Mouse (Mus musculus): Measurements from ENCODE around the gene Nubpl.
A peak's percentile ranks its signal among the peaks of the same experiment; 100 is the strongest.
"Not testable (repeated sequence)": the region's sequence is repeated elsewhere in the genome, so short reads cannot be mapped to it uniquely, and the experiment has no call there.

Gene Nubpl

DNA sequence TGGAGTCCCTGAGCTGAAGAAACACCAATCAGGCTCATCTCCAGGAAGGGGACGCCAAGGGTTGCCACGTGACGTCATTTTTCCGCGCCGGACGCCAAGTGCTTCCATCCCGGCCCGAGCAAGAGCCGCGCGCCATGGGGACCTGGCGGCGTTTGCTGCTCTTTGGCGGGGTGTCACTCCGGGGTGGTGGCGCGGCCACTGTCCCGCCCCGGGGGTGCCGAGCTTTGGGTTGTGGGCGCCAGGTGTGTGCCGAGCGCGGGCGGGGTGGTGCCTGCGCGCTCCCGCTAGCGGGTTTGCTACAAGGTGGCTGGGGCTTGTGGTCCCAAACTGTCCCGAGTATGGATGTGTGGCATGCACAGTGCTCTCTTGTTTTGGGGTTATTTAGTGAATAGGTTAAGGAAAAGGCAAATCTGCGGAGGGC lies at the start of gene Nubpl:
Gene Nubpl, plus strand, starts transcription at position 88 of the 421 bp plus-strand sequence.
- DNase-seq, result peak; percentile 93

DNA sequence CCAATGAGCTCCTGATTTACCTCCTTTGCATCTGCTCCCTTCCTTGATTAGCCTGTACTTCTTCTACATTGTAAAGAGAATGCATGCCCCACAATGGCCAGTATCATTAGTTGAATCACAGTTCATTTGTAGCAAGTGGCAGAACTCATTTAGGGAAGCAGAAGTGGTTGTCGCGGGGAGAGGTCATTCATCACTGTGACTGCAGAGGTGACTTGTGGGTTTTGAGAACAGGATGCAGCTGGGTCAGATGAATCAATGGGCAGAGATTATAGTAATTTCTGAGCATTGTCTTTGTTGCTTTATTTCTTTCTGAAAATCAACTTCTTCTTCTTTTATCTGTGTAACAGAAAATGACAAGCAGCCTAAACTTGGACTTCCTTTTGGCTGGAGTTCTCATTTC lies 48.2 kb upstream of the Nubpl start:
- DNase-seq, result no peak

DNA sequence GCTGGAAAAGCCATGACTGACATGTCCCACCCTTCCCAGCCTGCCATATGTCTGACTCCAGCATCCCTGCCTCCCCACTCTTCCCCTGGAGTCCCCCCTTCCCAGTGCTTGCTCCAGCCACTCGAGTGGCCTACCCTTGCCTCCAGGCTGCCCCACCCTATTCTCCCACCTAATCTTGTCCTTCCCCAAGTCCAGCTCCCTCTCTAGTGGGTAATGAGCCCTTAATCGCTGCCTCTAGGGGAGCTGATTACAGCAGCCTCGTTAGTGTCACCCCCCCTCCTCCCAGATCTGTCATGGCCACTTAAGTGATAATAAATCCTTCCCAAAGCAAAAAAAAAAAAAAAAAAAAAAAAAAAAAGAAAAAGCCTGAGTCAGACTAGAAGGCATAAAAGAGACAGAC lies 18.2 kb upstream of the Nubpl start:
- not testable (repeated sequence) for DNase-seq

DNA sequence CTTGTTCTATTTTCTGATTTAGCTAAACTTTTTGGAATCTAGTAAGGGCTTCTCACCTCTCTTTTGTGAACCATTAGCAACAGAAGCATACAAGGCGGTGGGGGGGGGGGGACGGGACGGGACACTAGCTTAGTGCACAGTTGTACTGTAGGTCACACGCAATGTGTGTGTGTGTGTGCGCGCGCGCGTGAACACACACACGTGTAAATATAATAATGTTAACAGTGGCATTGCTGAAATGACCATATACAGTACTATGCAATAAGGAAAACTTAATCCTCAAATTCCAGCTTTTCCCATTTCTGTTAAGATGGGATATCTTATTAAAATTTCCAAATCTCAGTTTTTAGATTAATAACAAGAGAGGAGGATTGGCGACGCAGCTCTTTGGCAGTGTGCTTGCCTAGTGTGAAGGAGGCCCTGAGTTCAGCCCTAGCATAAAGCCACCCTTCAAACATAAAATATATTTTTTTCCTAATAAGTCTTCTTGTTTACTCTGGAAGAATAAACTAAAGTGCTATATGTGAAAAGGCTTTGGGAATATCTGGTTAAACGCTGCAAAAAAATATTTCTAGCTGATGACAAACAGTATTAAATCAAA lies 388 bp upstream of the Nubpl start:
- peak; percentile 9 for DNase-seq

DNA sequence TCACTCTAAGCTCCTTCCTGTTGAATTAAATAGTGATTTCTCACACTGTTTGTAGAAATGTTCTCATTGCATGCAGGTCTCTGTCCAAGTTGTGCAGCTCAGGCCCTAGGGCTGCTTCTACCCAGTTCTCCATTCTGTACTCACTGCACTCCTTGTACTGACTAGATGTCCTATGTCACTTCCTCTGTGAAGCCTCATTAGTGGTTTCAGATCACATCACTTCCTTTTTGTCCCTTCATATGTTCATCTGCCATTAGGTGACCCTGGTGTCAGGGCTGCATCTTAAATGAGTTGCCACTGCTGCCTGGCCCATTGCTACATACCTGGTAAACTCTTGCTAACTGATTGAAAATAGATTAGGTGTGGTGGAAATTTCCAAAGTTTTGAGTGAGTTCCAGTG lies 22.7 kb downstream of the Nubpl start:
- no peak for DNase-seq

DNA sequence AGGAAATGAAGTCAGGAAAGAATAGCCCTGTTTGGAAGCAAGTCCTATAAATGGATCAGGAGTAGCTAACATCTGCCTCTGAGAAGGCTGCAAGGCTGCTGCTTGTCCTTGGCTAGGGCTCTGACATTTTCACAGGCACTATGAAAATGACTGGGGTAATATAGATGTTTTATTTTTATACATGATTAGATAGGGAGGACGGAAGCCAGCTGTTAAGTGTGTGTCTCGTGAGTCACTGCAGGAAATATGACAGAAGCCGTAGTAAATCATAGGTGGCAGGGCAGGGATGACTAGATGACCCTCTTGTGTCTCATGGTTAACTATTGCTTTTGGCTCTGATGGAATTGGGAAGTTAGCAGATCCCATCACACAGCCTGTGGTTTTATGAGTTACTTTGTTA lies 28.9 kb downstream of the Nubpl start:
- DNase-seq, result no peak

DNA sequence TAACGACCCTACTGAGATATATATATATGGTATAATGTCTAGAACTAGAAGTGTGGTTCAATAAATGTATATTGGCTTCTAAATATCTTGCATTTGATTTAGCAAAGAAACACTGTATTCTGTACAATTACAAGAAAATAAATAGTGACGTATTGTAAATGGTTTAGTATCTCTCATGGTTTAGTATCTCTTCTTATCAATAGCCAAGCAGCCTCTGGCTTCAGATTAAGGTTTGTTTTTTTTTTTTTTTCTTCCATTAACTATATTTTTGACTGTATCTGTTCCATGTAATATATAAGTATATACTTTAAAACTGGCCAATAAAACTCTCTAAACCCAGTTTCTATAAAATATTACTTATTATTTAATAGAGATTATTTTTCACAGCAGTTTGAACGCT lies 31.5 kb downstream of the Nubpl start:
- no peak for DNase-seq

DNA sequence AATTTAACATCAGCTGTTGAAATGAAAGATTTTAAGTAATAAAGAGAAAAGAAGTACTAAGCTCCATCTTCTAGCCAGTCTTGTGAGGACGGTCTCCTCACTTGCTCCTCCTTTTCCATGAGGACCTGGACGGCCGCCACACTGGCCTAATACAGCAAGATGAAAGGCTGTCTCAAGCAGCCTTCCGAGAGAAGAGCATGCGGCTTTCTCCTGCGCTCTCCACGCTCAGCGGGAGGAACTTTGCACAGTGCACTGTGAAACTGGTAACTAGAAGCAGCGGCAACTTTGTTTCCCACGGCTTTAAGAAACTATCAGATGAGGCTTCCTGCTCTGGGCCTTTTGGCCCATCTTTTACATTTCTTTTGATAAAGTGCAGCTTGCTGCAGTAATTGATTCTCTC lies 34.7 kb downstream of the Nubpl start:
- peak; percentile 6 for DNase-seq

DNA sequence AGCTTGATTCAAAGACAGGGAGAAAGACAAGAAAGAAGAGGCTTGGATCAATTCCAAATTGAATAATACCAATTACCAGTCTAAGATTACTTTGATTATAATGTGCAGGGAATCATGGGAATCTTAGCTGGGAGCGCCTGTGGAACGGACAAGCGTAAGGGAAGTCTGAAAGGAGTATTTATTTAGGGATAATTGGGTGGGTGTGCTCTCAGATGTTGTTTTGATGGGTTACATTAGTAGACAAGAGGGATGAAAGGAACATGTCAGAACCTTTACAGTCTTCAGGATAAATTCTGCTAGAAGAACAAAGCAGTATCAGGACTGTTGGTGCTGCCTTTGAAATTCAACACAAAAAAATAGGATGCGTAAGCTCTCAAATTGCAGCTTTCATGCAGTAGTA lies 40.8 kb downstream of the Nubpl start:
- DNase-seq, result no peak

DNA sequence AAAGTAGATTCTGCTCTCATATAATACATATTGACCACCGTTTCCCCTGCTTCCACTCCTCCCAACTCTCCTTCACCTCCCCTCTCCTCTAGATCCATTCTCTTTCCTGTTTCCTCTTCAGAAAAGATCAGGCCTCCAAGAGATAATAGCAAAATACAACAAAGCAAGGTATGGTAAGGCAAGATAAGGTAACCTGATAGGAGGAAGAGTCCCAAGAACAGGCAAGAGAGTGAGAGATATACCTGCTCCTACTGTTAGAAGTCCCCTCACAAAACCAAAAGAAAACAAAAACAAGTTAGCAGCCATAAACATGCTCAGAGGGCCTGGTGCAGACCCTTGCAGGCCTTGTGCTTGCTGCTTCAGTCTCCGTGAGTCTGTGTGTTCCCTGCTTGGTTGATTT lies 49.1 kb downstream of the Nubpl start:
- DNase-seq, result no peak

DNA sequence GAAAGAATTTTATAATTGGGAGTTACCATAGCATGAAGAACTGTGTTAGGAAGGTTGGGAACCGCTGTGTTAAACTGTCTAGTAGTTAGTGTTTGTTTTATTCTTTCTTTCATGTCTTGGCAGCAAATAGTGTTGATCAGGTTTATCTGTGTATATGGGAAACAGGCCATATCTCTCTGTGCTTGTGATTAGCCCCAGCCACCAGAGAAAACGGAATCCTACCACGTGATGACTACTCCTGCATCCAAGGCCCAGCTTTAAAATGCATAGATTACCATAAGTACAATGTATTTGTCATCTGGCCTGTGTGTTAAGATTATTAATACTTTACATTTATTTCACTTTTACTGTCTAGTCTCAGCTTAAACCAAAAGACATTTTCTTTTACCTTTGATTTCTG lies 51.9 kb downstream of the Nubpl start:
- DNase-seq, result no peak

DNA sequence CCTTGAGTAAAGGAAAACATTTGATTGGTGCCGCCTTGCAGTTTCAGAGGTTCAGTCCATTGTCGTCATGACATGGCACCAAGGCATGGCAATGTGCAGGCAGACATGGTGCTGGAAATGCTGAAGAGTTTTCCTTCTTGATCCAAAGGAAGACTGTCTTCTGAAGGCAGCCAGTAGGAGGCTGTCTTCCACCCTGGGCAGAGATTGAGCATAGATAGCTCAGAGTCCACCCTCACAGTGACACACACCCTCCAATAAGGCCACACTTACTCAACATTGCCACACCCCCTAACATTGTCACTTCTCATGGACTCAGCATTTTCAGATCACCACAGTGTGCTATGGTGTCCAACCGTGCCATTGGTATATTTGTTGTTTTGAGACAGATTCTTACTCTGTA lies 54.5 kb downstream of the Nubpl start:
- no peak for DNase-seq

DNA sequence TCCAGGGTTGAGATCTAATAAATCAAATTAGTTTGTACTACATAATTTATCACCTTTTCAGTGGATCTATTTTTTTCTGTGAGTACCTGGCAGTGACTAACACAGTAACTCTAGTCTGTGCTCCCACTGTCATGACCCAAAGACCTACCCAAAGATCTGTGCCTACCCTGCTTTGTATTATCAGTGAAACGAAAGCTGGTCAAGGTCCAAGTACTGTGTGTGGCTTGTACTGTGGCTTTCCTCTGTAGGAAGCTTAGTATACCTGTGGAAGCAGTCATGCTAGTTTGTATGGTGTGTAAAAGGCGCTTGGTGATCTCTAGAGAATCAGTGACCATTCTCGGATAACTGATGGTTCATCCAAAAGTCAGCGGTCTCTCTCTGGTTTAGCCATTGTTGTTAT lies 57.4 kb downstream of the Nubpl start:
- no peak for DNase-seq

DNA sequence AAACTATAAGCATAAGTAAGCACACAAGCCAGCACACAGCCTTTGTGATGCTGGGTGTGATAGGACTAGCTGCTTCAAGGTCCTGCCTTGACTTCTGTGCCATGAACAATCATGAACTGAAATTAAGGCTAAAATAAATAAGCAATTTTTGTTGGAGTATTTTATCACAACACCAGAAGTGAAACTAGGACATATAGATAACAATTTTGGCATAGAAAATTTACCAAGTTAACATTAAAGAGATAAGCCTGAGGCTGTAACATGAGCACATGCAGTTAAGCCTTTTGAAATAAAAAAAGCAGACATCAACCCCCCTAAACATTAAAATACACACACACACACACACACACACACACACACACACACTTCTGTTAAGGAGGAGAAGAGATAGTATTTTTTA lies 66.9 kb downstream of the Nubpl start:
- no peak for DNase-seq

DNA sequence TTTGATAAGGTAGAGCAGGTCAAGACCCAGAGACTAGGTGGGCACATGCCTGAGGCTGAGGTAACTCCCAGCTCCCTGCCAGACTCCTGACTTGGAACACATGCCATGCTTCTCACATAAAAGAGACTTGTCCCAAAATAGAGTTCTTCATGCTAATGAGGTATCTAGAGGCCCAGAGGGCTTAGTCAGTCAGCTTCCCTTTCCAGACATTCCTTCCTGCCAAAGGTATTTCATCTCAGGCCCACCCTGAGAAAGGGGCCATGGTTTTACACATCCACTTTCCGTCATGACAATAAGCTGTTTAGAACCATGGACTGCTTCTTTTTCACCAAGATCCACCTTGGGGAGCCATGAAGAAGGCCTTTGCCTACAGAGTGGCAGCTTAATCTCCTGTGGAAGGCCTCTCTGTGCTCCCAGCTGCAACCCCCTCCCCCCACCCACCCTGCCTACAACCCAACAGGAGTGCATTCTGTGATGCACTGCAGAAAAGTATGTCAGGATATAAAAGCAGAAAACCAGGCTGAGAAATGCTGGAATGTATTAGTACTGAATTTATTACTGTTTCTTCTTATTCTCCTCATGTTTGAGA lies 88.8 kb downstream of the Nubpl start:
- no peak for DNase-seq

DNA sequence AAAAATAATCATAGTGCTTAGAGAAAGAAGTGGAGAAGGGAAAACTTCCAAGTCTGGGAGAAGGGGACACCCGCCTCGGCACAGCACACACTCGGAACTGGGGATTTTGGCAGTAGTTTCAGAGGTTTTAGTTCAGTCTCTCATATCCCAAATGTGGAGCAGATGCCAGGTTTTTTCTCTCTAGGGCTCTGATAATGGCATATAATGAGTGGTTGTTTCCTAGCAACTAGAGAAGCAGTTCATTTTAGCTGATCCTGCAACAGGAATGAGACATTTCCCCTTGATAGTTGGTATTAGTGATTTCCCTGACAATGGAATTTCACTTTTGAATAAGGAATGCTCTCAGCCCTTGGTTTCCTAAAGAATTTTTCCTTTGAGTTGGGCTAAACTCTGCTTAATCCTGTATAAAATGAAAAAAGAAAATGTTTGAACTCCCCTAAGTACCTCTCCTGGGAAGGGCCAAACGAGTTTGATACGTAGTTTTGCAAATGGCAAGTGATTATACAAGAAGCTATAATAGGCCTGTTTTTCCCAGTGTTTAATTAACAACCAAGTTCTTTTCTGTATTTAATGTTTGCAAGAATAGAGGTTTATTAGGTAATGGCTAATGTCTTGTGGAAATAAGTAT lies 89.5 kb downstream of the Nubpl start:
- no peak for DNase-seq

DNA sequence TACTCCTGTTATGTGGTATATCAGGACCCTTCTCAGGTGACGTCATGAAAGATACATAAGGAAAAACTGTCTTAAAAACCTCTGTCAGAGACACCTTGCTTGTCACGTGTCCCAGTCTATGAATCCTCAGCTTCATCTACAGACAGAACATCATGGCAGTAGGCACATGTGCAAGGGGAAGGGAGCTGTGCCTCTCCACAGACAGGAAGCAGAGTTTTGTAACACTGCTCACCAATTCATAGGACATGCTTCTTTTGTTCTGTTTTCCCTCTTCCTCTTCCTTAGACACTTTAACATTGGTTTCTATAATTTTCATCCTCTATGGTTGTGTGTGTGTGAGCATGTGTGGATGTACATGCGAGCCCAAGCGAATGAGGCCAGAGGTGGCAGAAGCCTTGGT lies 100.9 kb downstream of the Nubpl start:
- no peak for DNase-seq

DNA sequence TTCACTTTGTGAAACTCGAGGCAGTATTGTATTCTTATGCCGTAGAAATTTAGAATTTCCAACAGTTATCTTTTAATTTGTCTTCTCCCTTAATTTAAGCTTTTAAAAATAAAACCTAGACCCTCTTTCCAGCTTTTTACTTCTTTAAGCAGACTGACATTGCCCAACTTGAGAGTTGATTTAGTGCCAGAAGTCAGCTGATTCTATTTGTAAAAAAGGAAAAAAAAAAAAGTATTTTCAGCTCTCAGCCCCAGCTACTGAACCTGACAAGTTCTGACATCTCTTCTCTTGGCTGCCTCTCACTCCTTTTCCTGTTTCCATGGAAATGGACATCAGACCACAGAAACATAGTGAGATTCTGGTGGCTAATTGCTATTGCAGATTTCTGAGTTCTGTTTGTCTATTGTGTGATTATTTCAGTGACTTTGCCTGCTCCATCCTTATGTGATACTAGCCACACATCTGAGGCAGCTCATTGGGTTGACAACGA lies 111.6 kb downstream of the Nubpl start:
- no peak for DNase-seq

DNA sequence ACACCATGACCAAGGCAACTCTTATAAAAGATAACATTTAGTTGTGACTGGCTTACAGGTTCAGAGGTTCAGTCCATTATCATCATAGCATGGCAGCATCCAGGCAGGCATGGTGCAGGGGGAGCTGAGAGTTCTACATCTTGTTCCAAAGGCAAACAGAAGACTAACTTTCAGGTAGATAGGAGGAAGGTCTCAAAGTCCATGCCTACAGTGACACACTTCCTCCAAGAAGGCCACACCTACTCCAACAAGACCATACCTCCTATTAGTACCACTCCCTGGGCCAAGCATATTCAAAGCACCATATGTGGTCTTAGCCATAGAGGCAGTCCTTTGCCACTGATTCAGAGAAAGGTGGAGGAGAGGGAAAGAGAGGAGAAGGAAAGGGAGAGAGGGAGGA lies 113.6 kb downstream of the Nubpl start:
- DNase-seq, result no peak

DNA sequence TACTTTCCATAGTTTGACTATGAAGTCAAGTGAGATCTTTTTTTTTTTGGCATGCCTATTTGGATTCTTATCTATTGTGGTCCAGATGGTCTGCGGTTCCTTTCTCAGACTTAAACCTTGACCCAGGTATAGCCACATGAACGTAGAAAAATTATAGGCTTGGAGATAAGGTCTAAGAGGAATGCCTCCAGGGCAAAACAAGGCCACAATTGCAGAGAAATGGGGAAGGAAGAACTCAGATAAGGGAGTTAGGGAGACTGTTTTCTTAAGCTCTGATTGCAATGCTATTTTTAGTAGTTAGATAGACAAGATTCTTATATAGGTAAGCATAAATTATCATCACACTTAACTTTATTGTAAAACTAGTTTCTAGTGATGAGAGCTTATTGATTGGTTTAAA lies 117.3 kb downstream of the Nubpl start:
- DNase-seq, result no peak

DNA sequence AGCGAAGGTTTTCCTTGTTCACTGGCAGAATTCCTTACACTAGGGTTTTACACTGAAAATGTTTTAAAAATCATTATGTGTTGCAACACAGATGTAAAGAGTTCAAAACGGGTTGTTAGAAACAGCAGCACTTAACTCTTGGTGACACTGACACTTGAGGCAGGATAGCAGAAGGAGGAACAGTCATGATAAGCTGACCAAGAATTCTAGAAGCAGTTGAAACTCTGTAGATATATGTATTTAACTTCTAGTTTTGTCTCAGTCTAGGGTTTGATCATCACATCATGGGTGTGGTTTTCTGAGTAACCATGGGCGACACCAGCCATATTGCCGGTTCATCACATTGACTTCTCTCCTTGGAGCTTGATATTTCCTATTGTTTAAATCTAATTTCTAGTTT lies 127.4 kb downstream of the Nubpl start:
- DNase-seq, result no peak

DNA sequence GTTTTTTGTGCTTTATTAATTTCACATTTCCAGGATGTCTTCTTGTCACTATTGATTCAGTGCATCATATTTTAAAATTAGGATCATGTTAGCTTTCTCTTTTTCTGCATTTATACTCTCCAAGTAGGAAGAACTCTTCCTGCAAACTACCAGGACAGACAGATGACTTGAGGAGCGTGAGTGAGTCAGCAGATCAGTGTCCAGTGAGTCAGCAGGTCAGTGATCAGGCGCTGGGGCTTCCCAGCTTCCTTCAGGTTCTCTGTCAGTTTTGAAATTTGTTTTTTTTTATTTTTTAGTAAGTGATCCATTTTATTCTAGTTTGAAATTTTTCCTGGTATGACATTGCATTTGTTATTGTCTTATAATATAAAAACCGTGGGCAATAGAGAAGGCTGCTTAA lies 131.2 kb downstream of the Nubpl start:
- no peak for DNase-seq

DNA sequence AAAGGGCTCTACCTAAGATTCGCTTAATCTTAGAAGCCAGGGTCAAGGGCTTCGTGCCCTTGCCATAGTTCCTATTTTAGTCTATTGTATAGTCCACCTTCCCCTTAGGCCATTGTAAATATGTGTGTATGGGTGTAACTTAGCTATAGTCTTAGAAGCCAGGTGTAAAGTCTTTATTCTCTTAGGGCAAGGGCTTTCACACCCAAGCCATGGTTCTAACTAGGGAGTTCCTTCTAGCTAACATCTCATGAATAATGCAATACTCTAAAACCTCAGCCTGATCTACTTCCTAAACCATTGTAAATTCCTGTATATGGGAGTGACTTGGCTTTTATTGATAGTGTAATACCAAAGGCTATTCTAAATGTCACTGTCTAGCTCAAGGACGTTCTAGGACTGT lies 134.4 kb downstream of the Nubpl start:
- DNase-seq, result not testable (repeated sequence)

DNA sequence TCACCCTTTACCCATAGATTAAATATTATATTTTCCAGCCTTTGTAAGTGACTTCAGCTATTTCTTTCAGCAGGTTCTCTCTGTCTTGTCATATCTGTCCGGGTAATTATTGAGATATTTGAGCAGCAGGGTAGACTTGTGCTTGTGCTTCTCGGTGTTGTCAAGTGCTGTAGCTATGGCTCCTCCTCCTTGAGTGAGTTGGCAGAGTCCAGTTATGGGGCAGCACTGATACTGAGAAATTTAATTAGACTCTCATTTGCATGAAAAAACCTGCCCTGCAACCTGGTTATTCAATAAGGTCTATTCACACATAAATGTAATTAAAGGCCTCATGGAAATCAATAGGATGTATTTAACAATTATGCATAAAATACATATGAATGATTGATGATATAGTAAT lies 145.2 kb downstream of the Nubpl start:
- DNase-seq, result no peak

DNA sequence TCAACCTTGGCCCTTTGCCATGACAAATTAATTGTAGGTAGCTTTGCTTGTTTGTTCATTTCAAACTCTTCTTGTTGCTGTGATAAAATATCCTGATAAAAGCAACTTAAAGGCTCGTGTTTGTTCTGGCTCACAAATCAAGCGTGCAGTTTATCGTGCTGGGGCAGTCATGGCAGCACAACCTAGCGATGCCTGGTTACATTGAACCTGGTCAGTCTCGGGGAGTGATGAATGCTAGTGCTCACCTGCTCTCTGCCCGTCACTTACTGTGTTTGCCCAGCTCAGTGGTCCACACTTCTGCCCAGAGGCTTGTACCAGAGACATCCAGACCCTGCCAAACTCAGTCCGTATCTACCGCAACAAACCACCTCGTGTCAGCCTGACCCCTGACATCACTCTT lies 149.9 kb downstream of the Nubpl start:
- no peak for DNase-seq

Measured in cerebellum, adult 9-11 months (tissue).